Mouse (Mus musculus) bone marrow macrophage, adult 2 months (primary cell): ENCODE measurements around the gene Nr5a2. TPM values are rescaled to one million over a fixed set of nuclear protein-coding genes. Genes with fewer than 3 reads are reported as not detected.
"Not testable (repeated sequence)": the region's sequence is repeated elsewhere in the genome, so short reads cannot be mapped to it uniquely, and the experiment has no call there.

Experiments used
- H3K27ac ChIP-seq: 2 replicates; pipeline ENCODE4 v1.5.1; 2012; ENCODE audit warnings: low read depth, low read length; ENCODE audit not compliant: insufficient read depth
- H3K4me1 ChIP-seq: 2 replicates; pipeline ENCODE4 v1.6.1; 2012; ENCODE audit warnings: low read length; ENCODE audit not compliant: control insufficient read depth, insufficient read depth
- H3K4me3 ChIP-seq: 2 replicates; pipeline ENCODE4 v1.5.1; 2012; ENCODE audit warnings: mild to moderate bottlenecking, low read length, moderate library complexity; ENCODE audit not compliant: insufficient read depth
- CTCF ChIP-seq: IDR thresholded peaks from 2 replicates; pipeline ENCODE4 v1.5.1; 2012; ENCODE audit warnings: low read depth, mild to moderate bottlenecking, low read length, moderate library complexity
- POLR2A ChIP-seq: IDR thresholded peaks from 2 replicates; pipeline ENCODE4 v1.6.1; 2012; ENCODE audit warnings: mild to moderate bottlenecking, low read depth, low read length, borderline replicate concordance
- polyA plus RNA-seq: library from polyadenylated mRNA; stranded (reverse); fragments of >200 nt; gene quantifications from 2 replicates; pipeline ENCODE4 v1.2.4, GENCODE M21; 2012; ENCODE audit not compliant: missing spikeins, insufficient read depth, insufficient read length

Gene Nr5a2
- polyA plus RNA-seq, 1 experiment = not detected

GRCm38 (mm10) chr1:136823897-136824296 lies 136.4 kb downstream of the Nr5a2 start:
- Histone ChIP-seq H3K4me3 (no peak overlapping the region), H3K4me1 (no peaks in the 10 kb centered on the region), H3K27ac (no peak overlapping the region)
- TF ChIP-seq CTCF (no peak), POLR2A (no peak)

- Histone ChIP-seq H3K27ac (no peak overlapping the region), H3K4me3 (no peak overlapping the region), H3K4me1 (no peaks in the 10 kb centered on the region)
- no peak for TF ChIP-seq POLR2A
- TF ChIP-seq CTCF = no peak
These were observed 159.6 kb downstream of the Nr5a2 start for GRCm38 (mm10) chr1:136800625-136801024.

GRCm38 (mm10) chr1:136796361-136797090 lies 163.7 kb downstream of the Nr5a2 start:
- H3K27ac ChIP-seq = no peak overlapping the region
- peak overlapping the region; percentile 46 for H3K4me3 ChIP-seq
- no peaks in the 10 kb centered on the region for H3K4me1 ChIP-seq
- no peak for TF ChIP-seq CTCF
- TF ChIP-seq POLR2A = no peak

- not testable (repeated sequence) for H3K4me1 ChIP-seq, H3K27ac ChIP-seq, H3K4me3 ChIP-seq
These were observed 167.0 kb downstream of the Nr5a2 start for GRCm38 (mm10) chr1:136792957-136793883.
